Mouse (Mus musculus) hematopoietic stem cell, adult 5-6 weeks (primary cell): ENCODE data around the gene Ehbp1l1. TPM values are rescaled to one million over a fixed set of nuclear protein-coding genes. Genes with fewer than 3 reads are reported as not detected.

ENCODE experiments used
- ATAC-seq, 2 experiments: fragments of 125-278 bp in 1 of 2; replicated peaks in 1 of 2; 2 replicates each; pipeline ENCODE4 v1.8.0; 2016 to 2017; ENCODE audit warnings: inconsistent platforms in 2 of 2, mild to moderate bottlenecking in 2 of 2, moderate number of reproducible peaks in 2 of 2, low read depth in 1 of 2, moderate TSS enrichment in 1 of 2; ENCODE audit not compliant: low FRiP score in 2 of 2, poor library complexity in 2 of 2, severe bottlenecking in 2 of 2, insufficient read depth in 1 of 2, low TSS enrichment in 1 of 2
- total RNA-seq: library from RNA; stranded (forward); fragments of 172-1452, 232-1000 nt; gene quantifications from 2 replicates; pipeline ENCODE4 v1.2.3, GENCODE M21; 2017

Gene Ehbp1l1
- total RNA-seq, 1 experiment from 2014 or later, result 29.5 TPM

GRCm38 (mm10) chr19:5740320-5741317 lies 14.5 kb upstream of the Ehbp1l1 start, which contains the start of gene Ltbp3:
Gene Ltbp3, plus strand, starts transcription at chr19:5740904.
- no peak for ATAC-seq

- ATAC-seq, result no peak
Observed at GRCm38 (mm10) chr19:5739446-5739845, 13.3 kb upstream of the Ehbp1l1 start.

GRCm38 (mm10) chr19:5734325-5734724 lies 8.2 kb upstream of the Ehbp1l1 start:
- ATAC-seq, result no peak

GRCm38 (mm10) chr19:5731264-5731978 lies 5.3 kb upstream of the Ehbp1l1 start:
- peak; percentile 72 to 74 for ATAC-seq

GRCm38 (mm10) chr19:5730314-5731186 lies 4.4 kb upstream of the Ehbp1l1 start:
- ATAC-seq, result no peak

GRCm38 (mm10) chr19:5729444-5729815 lies 3.3 kb upstream of the Ehbp1l1 start, which contains the start of gene Fam89b:
Gene Fam89b, minus strand, starts transcription at chr19:5729653.
- ATAC-seq, result peak; percentile 34 to 44; a peak in 3 of 4 replicates

GRCm38 (mm10) chr19:5728631-5729443 lies 2.7 kb upstream of the Ehbp1l1 start:
- no peak for ATAC-seq

GRCm38 (mm10) chr19:5727701-5728100 lies 1.6 kb upstream of the Ehbp1l1 start:
- peak; percentile 26 to 38; a peak in 3 of 4 replicates for ATAC-seq

GRCm38 (mm10) chr19:5726961-5727578 lies 953 bp upstream of the Ehbp1l1 start:
- no peak for ATAC-seq

- no peak for ATAC-seq
Observed at GRCm38 (mm10) chr19:5725029-5725707, 949 bp downstream of the Ehbp1l1 start.

- peak; percentile 68 to 74 for ATAC-seq
Observed at GRCm38 (mm10) chr19:5724549-5724941, 1.6 kb downstream of the Ehbp1l1 start.

- ATAC-seq, result no peak
Observed at GRCm38 (mm10) chr19:5723934-5724548, 2.1 kb downstream of the Ehbp1l1 start.

GRCm38 (mm10) chr19:5722848-5723425 lies 3.2 kb downstream of the Ehbp1l1 start:
- no peak for ATAC-seq

- no peak for ATAC-seq
Observed at GRCm38 (mm10) chr19:5721233-5721632, 4.9 kb downstream of the Ehbp1l1 start.

GRCm38 (mm10) chr19:5716955-5717354 lies 9.2 kb downstream of the Ehbp1l1 start:
- ATAC-seq, result no peak
